Mouse (Mus musculus) bone marrow macrophage, adult 2 months (primary cell): ENCODE measurements around the gene Olfr692. TPM values are rescaled to one million over a fixed set of nuclear protein-coding genes. Genes with fewer than 3 reads are reported as not detected.

Experiments
- H3K27ac ChIP-seq: 2 replicates; pipeline ENCODE4 v1.5.1; 2012; ENCODE audit warnings: low read depth, low read length; ENCODE audit not compliant: insufficient read depth
- H3K4me1 ChIP-seq: 2 replicates; pipeline ENCODE4 v1.6.1; 2012; ENCODE audit warnings: low read length; ENCODE audit not compliant: control insufficient read depth, insufficient read depth
- H3K4me3 ChIP-seq: 2 replicates; pipeline ENCODE4 v1.5.1; 2012; ENCODE audit warnings: mild to moderate bottlenecking, low read length, moderate library complexity; ENCODE audit not compliant: insufficient read depth
- CTCF ChIP-seq: IDR thresholded peaks from 2 replicates; pipeline ENCODE4 v1.5.1; 2012; ENCODE audit warnings: low read depth, mild to moderate bottlenecking, low read length, moderate library complexity
- POLR2A ChIP-seq: IDR thresholded peaks from 2 replicates; pipeline ENCODE4 v1.6.1; 2012; ENCODE audit warnings: mild to moderate bottlenecking, low read depth, low read length, borderline replicate concordance
- polyA plus RNA-seq: library from polyadenylated mRNA; stranded (reverse); fragments of >200 nt; gene quantifications from 2 replicates; pipeline ENCODE4 v1.2.4, GENCODE M21; 2012; ENCODE audit not compliant: missing spikeins, insufficient read depth, insufficient read length

Gene Olfr692
- polyA plus RNA-seq, 1 experiment: not detected

- H3K4me3 ChIP-seq: no peak overlapping the region
- no peak overlapping the region for H3K27ac ChIP-seq
- TF ChIP-seq CTCF: no peak
- no peak for TF ChIP-seq POLR2A
- peaks cover 19% of the 10 kb centered on the region for H3K4me1 ChIP-seq
Measured at GRCm38 (mm10) chr7:105373509-105373908, 5.5 kb downstream of the Olfr692 start.

- Histone ChIP-seq H3K4me3 (no peak overlapping the region), H3K4me1 (peaks cover 19% of the 10 kb centered on the region), H3K27ac (no peak overlapping the region)
- TF ChIP-seq CTCF (no peak), POLR2A (no peak)
Measured at GRCm38 (mm10) chr7:105373976-105374375, 5.9 kb downstream of the Olfr692 start.

GRCm38 (mm10) chr7:105374866-105375265 lies 6.8 kb downstream of the Olfr692 start, which contains the start of gene Gm5901:
Gene Gm5901 (plus strand): TSS chr7:105375038.
- Histone ChIP-seq H3K4me1 (peaks cover 19% of the 10 kb centered on the region), H3K4me3 (no peak within 1 kb of the TSS), H3K27ac (no peak within 1 kb of the TSS)
- no peak for TF ChIP-seq POLR2A
- TF ChIP-seq CTCF: no peak

- TF ChIP-seq CTCF (no peak), POLR2A (no peak)
- Histone ChIP-seq H3K4me1 (peaks cover 3% of the 10 kb centered on the region; the same call in 1 of the 2 replicates), H3K4me3 (no peak overlapping the region), H3K27ac (no peak overlapping the region)
Measured at GRCm38 (mm10) chr7:105380329-105380728, 12.3 kb downstream of the Olfr692 start.

DNA sequence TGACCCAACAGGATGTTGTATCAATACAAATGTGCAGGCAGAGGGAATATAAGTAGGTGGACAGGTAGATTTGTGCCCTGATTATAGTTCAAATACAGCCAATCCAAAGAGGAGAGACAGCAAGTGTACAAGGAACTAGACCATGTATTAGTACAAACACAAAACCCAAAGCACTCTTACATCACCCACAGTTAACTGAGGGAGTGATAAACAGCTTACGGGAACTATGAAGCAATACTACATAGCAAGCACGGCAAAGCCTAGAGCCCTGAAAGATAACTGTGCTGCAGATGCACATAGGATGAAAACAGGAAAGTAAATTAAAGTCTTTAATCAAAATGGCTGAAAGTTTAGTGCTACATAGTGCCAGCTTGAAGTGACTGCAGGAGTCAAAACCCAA lies 19.7 kb downstream of the Olfr692 start:
- Histone ChIP-seq H3K27ac (no peak overlapping the region), H3K4me3 (no peak overlapping the region), H3K4me1 (peaks cover 10% of the 10 kb centered on the region)
- TF ChIP-seq CTCF (no peak), POLR2A (no peak)

DNA sequence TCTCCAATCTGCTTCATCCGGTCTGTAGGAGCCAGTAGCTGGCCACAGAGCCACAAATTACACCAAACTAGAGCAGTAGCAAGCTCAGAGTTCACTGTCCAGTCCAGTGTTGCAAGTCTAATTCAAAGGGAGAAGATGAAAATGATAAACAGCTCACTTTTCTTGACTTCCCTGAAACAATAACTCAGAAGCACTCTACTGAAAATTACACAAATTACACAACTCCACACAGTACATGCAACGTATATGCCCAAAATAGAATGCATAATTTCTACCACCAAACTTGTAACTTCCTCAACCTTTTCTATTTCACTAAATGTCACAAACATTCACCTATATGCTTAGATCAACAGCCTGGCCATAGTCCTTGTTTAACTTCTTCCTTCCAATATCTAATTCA lies 22.2 kb downstream of the Olfr692 start:
- no peak overlapping the region for H3K27ac ChIP-seq
- no peak overlapping the region for H3K4me3 ChIP-seq
- no peak for TF ChIP-seq CTCF
- TF ChIP-seq POLR2A: no peak
- H3K4me1 ChIP-seq: peaks cover 12% of the 10 kb centered on the region

DNA sequence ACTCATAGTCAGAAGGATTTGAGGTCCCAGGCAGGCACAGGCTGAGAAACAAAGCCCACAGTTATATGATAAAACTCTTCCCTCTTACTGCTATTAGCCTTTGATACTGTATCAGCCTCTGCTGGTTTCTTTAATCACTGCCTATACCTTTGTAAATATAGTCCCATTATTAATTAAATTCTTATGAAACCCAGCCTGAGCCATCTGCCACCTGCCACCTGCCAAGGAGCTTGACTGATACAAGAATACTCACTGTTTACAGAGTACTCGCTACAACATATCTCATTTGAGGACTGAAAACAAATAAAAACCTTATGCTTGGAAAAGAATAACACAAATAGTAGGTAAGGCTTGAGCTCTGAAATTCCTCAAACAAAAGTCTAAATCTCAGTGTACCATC lies 26.6 kb downstream of the Olfr692 start:
- no peak overlapping the region for H3K27ac ChIP-seq
- no peak overlapping the region for H3K4me3 ChIP-seq
- TF ChIP-seq CTCF (no peak), POLR2A (no peak)
- peaks cover 26% of the 10 kb centered on the region for H3K4me1 ChIP-seq

DNA sequence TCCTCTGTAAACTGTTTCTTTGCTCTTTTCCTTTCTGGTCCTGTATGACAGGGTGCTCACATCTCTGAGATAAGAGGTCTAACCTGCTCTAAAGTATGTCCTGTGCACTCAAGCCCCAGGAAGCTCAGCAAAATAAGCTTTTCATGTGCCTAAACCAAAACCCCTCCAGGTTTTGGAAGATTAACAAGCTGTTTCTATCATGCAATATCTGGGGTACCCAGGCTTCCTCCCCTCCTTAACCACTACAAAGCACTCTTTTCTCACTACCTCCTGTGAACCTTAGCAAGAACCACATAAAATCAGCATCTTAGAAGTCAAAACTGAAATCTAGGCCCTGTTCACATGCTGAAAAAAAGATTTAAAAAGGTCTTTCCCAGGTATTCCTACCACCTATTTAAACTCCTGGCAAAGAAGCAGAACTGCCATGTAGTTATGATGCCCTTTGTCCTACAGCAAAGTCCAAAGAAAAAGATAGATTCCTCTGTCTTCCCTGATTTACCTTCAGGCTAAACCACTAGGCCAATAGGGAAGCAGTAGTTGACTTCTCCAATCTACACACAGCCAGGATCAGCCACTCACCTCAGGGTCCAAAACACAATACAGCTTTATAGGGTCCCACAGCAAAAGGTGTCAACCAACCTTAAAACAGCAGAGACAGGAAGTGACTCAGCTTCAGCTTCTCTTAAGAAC lies 27.2 kb downstream of the Olfr692 start:
- no peak for TF ChIP-seq CTCF
- no peak for TF ChIP-seq POLR2A
- no peak overlapping the region for H3K27ac ChIP-seq
- H3K4me1 ChIP-seq: peaks cover 20% of the 10 kb centered on the region
- no peak overlapping the region for H3K4me3 ChIP-seq

DNA sequence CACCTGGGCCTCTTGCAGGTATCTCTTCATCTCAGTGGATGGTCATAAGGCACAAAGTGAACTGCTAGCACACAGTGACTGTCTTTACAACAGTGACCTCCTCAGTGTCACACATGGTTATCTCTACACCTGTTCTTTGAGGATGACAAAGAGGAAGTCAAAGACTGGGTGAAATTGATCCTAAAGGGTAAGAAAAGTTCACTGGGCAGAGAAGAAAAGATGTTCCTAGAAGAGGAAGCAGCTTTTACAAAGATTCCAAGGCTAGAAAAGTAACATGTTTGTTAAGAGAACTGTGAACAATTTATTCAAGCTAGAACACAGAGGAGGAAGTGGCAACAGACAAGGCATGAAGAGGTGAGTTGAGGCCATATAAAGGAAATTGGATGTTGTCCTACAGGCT lies 28.1 kb downstream of the Olfr692 start:
- Histone ChIP-seq H3K4me1 (peaks cover 20% of the 10 kb centered on the region), H3K27ac (no peak overlapping the region), H3K4me3 (no peak overlapping the region)
- TF ChIP-seq CTCF (no peak), POLR2A (no peak)

DNA sequence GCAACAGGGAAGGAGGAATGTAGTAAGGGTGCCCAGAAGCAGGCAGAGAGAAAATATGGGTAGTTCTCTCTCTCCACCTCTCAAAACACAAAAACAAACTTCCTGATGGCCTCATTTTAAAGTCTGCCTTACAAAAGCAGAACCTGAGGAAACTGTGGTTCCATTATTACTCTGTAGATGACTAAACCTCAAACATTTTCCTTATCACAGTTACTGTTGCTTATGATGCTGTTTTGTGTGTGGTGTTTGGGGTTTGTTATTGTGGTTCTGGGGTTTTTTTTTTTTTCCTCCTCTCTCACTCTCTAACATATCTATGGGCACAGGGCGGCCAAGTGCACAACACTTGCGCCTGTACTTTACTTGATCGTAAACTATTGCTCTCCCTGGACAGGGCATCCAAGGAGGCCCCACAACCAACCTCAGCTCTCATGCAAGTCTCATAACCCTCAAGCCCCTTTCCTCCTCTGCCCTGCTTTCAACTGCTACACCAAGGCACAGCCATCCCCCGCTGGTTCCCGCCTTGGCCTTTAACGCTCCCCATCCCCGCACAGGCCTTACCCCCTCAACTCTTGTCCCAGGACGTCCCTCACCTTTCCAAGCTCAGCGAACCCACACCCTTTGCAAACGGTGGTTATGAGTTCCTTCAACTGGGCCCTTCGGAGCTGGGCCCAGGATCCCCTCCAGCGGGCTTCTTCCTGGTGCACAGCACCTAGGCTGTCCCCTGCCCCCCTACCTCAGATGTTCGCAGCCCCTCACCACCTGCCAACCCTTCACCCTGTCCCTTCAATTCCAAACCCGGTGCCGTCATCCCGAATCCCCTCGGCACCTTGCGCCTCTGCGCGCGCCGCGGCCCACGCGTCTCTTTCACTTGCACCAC lies 31.3 kb downstream of the Olfr692 start:
- Histone ChIP-seq H3K27ac (peak overlapping the region; percentile 65), H3K4me3 (peak overlapping the region; percentile 92), H3K4me1 (peaks cover 16% of the 10 kb centered on the region)
- peak; percentile 34; the same call in 1 of the 2 replicates for TF ChIP-seq POLR2A
- no peak for TF ChIP-seq CTCF
